Mouse (Mus musculus) adrenal gland, adult 2 months (tissue): Measurements from ENCODE around the gene Tas2r114. TPM values are rescaled to one million over a fixed set of nuclear protein-coding genes. Genes with fewer than 3 reads are reported as not detected.

ENCODE experiments used
- DNase-seq: peaks from one replicate; pipeline ENCODE4 v3.0.0; 2021
- long read RNA-seq: library from polyadenylated mRNA; stranded (forward); transcript quantifications from one replicate; pipeline ENCODE4 v2.0.0, GENCODE M21; 2021
- polyA plus RNA-seq: library from polyadenylated mRNA; depleted of rRNA; stranded (reverse); fragments of >200 nt; gene quantifications from 2 replicates; pipeline ENCODE4 v1.2.3, GENCODE M21; 2012; rRNA removed
- total RNA-seq, 2 experiments: library from RNA; stranded (reverse); gene quantifications; 2 replicates each; pipeline ENCODE4 v1.2.3; 2021

Gene Tas2r114
- not detected for total RNA-seq
- not detected in 2 replicates for polyA plus RNA-seq
- long read RNA-seq: 0 reads

GRCm38 (mm10) chr6:131689963-131690362 lies at the start of gene Tas2r114:
Tas2r114 (minus strand) TSS chr6:131690063.
- DNase-seq: no peak

GRCm38 (mm10) chr6:131712803-131713202 lies 22.9 kb upstream of the Tas2r114 start:
- no peak for DNase-seq

DNA sequence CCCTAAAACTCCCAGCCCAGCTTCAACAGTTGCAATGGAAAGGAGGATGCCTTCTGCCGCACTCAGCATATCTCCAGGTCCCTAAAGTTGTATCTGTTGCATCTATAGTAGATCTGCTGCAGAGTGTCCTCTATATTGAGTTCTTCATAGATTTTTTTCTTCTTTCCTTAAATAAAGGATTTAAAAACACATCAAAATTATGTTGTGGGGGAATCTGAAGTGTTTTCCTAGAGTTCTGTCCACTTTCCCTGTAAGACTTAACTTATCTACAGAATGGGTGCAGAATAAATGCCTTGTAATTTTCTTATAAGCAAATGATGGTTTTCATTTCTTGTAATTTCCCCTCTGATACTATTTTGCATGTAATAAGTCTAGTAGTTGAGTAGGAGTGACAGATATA lies 2.5 kb downstream of the Tas2r114 start, which contains the start of gene Tas2r105:
Gene Tas2r105, minus strand, starts transcription at position 101 of the 400 bp plus-strand sequence.
- no peak for DNase-seq

DNA sequence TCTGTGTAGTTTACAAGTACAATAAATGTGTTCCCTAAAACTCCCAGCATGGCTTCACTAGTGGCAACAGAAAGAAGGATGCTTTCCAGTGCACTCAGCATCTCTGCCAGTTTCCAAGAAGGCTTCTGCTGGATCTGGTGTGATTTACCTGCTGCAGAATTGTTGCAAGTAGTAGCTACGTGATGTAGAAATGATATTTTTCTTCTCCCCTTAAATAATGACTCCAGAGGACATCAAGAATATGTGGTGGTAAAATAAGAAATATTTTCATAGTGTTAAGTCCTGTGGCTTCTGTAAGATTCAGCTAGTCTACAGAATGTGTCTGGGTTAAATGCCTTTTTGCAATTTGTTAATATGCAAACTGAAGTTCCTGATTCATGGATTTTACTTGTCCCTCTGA lies 4.2 kb downstream of the Tas2r114 start, which contains the start of gene Tas2r104:
Gene Tas2r104, minus strand, starts transcription at position 101 of the 400 bp plus-strand sequence.
- no peak for DNase-seq

DNA sequence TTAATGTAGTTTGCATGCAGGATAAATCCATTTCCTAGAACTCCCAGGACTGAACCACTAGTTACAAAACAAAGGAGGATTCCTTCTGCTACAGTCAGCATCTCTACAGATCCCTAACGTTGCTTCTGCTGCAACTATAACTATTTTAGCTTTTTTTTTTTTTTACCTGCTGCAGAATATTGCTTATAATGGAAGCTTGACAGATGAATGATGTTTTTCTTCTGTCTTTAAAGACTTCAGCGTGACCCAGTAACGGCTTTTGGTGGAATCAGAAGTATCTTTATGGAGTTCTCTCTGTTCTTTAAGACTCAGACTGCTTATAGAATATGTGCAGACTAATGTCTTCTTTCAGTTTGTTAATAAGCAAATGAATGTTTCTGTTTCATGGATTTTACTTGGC lies 11.1 kb downstream of the Tas2r114 start, which contains the start of gene Tas2r106:
Gene Tas2r106, minus strand, starts transcription at position 101 of the 400 bp plus-strand sequence.
- no peak for DNase-seq

DNA sequence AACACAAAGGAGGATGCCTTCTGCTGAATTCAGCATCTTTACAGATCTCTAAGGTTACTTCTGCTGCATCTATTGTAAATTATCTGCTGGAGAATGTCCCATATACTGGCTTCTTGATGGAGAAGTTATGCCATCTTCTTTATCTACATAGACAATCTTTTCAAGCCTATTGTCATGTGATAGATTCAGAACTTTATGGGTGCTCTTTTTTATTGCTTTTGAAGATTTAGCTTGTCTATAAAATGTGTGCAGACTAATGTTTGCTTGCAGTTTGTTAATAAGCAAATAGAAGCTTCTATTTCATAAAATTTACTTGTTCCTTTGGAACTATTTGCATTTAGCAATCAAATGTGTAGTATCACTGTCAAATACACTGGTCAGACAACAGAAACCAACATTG lies 29.8 kb downstream of the Tas2r114 start, which contains the start of gene Tas2r107:
Gene Tas2r107, minus strand, starts transcription at position 101 of the 400 bp plus-strand sequence.
- no peak for DNase-seq

Other genes starting within 250 kb of the Tas2r114 start
- not detected for gene 5430401F13Rik, start 203.7 kb downstream of the Tas2r114 start, total RNA-seq
- not detected in 2 replicates for gene 5430401F13Rik, start 203.7 kb downstream of the Tas2r114 start, polyA plus RNA-seq
- gene Gm6619, start 203.7 kb downstream of the Tas2r114 start, total RNA-seq: not detected
- not detected in 2 replicates for gene Gm6619, start 203.7 kb downstream of the Tas2r114 start, polyA plus RNA-seq
- gene Tas2r130, start 59.2 kb downstream of the Tas2r114 start, total RNA-seq: not detected
- gene Tas2r130, start 59.2 kb downstream of the Tas2r114 start, polyA plus RNA-seq: not detected in 2 replicates
- not detected for gene Tas2r107, start 29.9 kb downstream of the Tas2r114 start, total RNA-seq
- not detected in 2 replicates for gene Tas2r107, start 29.9 kb downstream of the Tas2r114 start, polyA plus RNA-seq
- not detected for gene Tas2r106, start 11.2 kb downstream of the Tas2r114 start, total RNA-seq
- gene Tas2r106, start 11.2 kb downstream of the Tas2r114 start, polyA plus RNA-seq: not detected in 2 replicates
- gene Tas2r104, start 4.3 kb downstream of the Tas2r114 start, total RNA-seq: not detected
- not detected in 2 replicates for gene Tas2r104, start 4.3 kb downstream of the Tas2r114 start, polyA plus RNA-seq
- not detected for gene Tas2r105, start 2.6 kb downstream of the Tas2r114 start, total RNA-seq
- gene Tas2r105, start 2.6 kb downstream of the Tas2r114 start, polyA plus RNA-seq: not detected in 2 replicates